Mouse (Mus musculus): ENCODE measurements around the gene Mgat4b. TPM values are rescaled to one million over a fixed set of nuclear protein-coding genes. Genes with fewer than 3 reads are reported as not detected.
"Not testable (repeated sequence)": the region's sequence is repeated elsewhere in the genome, so short reads cannot be mapped to it uniquely, and the experiment has no call there.

The Mgat4b gene
- total RNA-seq (2021): 10 to 100 TPM; 31.2 to 35.0 TPM
- long read RNA-seq, experiment 1, transcript Mgat4b-201 (15 exons, 2,429 nt): major isoform, 42 of 65 reads
- long read RNA-seq, experiment 1, partial matches to known transcripts: 3 of 65 reads
- long read RNA-seq, experiment 1, other reads (novel, unspliced or antisense): 20 of 65 reads
- long read RNA-seq, experiment 2, transcript Mgat4b-201 (15 exons, 2,429 nt): major isoform, 58 of 66 reads
- long read RNA-seq, experiment 2, partial matches to known transcripts: 2 of 66 reads
- long read RNA-seq, experiment 2, other reads (novel, unspliced or antisense): 6 of 66 reads

DNA sequence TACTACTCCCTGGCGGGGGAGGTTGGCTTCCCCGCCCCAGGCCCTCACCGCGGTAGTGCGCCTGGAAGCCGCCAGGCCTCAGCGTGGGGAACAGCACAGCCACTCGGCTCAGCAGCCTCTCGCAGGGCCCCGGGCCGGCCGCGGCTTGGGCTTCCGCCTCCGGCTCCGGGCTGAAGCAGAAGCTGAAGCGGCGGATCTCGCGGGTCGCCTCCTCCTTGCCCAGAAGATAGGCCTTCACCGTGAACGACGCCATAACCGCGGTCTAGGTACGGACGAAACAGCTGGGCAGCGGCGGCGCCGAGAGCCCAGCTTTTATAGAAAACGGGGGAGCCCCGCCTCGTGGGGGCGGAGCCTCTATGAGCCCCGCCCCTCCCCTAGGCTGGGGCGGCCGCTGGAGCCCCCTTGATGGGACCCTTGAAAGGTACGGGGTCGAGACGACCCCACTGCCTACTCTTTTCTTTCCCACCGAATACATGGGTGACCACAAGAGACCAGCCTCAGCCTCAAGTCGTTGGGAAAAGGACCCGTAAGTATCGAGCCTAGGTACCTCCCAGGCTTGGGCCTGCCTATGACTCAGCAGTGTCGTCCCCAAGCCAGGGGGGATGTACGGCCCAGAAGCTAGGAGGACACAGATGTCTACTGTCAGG lies at the start of gene Mgat4b, which contains the start of gene Sqstm1:
Gene Mgat4b, plus strand, starts transcription at position 386 of the 647 bp plus-strand sequence.
Gene Sqstm1, minus strand, starts transcription at position 323 of the 647 bp plus-strand sequence.
- DNase-seq: peak; percentile 87

DNA sequence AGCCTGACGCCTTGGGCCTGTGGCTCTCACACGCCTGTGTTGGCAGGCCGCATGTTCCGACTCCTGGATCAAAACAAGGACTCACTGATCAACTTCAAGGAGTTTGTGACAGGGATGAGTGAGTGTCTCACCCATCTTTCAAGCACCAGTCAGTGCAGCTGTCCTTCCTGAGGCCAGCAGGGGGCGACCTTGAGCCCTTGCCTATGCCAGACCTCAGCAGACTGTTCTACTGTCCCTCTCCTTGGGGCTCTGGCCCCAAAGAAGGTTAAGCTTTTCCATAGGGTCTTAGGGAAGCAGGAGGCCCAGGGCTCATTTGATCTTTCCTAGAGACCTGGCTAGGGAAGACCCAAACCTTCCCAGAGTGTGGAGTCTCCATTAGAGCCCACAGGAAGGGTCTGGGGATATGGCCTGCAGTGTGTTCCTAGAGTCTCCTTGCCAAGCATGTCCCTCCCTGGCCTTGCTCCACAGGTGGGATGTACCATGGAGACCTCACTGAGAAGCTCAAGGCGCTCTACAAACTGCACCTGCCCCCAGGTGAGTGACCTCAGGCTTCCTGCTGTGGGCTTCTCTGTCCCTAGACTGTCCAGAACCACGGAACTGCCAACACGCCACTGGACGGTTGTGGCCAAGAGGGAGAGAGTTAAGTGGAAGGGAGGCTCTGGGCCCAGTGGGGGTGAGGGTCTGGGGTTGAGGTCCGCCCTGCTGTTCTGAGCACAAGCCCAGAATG lies 48.9 kb upstream of the Mgat4b start:
- peak; percentile 68 for DNase-seq

- no peak for DNase-seq
Observed at GRCm38 (mm10) chr11:50162338-50163050, 48.2 kb upstream of the Mgat4b start.

GRCm38 (mm10) chr11:50168352-50168751 lies 42.3 kb upstream of the Mgat4b start:
- DNase-seq: no peak

DNA sequence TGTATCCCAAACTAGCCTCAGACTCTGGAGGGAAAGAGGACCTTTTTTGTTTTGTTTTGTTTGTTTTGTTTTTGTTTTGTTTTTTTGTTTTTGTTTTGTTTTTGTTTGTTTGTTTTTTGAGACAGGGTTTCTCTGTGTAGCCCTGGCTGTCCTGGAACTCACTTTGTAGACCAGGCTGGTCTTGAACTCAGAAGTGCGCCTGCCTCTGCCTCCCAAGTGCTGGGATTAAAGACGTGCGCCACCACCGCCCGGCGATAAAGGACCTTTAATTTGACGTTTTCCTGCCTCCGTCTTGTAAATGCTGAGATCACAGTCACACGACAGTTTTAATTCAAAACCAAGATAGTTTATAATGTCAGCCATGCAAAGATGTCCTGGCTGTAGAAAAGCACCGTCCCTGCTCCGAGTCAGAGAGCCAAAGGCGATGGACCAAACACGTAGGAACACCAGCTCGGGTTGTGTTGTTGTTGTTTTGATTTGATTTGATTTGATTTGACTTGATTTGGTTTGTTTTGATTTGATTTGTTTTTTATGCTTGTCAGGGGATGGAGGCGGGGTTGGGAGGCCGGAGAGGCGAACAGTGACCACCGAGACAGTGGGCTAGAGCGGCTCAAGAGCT lies 36.5 kb upstream of the Mgat4b start, which contains the start of gene Mrnip:
Gene Mrnip, plus strand, starts transcription at position 334 of the 619 bp plus-strand sequence.
- DNase-seq: not testable (repeated sequence)

- DNase-seq: peak; percentile 95
Observed at GRCm38 (mm10) chr11:50174730-50175187, 35.9 kb upstream of the Mgat4b start.

GRCm38 (mm10) chr11:50176351-50176750 lies 34.3 kb upstream of the Mgat4b start:
- no peak for DNase-seq

- no peak for DNase-seq
Observed at GRCm38 (mm10) chr11:50177111-50177510, 33.6 kb upstream of the Mgat4b start.

GRCm38 (mm10) chr11:50178532-50179488 lies 31.9 kb upstream of the Mgat4b start:
- no peak for DNase-seq

DNA sequence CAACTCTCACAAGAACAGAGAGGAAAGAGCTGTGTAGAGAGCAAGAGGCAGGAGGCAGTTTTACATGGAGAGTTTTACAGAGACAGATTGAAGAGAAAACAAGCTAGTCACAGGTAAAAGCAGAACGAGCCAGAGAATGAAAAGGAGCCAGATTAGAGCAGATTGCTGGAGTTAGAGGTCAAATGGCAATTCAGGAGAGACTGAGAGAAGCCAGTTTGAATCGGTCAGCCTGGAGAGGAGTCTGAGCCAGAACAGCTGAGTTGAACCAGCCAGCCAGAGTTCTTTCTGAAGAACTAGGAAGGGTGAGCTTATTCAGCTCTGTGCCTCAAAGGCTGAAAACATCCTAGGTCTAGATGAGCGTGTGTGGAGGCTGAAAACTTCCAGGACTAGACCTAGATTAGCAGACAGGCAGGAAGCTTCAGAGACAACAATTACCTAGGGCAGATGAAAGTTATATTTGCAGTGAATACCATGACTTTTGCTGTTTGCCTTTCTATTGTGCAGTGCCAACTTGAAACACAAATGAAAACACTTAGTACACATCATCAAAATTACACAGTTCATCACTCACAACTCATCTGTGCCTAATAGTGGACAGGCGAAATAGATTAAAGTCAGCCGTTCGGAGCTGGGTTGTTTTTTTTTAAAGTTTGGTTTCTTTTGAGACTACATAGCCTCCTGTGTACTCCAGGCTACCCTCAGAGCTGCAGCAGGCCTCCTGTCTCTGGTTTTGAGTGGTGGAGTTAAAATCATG lies 30.0 kb upstream of the Mgat4b start:
- DNase-seq: no peak

- no peak for DNase-seq
Observed at GRCm38 (mm10) chr11:50182702-50183101, 28.0 kb upstream of the Mgat4b start.

DNA sequence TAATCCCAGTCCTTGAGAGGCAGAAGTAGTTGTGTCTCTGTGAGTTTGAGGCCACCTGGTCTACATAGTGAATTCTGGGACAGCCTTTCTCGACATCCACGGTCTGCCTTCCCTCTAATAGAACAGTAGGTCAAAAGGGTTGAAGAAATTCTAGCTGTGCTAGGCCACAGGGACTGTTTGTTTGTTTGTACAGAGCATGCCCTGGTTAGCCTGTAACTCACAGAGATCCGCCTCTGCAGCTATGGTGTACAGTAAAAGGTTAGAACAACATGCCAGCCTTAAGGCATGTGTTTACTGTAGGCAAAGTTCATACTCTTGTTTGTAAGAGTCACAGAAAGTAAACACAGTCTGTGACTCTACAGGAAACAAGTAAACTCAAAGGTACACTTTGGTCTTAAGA lies 25.9 kb upstream of the Mgat4b start:
- no peak for DNase-seq

GRCm38 (mm10) chr11:50188682-50189081 lies 22.0 kb upstream of the Mgat4b start:
- DNase-seq: no peak

DNA sequence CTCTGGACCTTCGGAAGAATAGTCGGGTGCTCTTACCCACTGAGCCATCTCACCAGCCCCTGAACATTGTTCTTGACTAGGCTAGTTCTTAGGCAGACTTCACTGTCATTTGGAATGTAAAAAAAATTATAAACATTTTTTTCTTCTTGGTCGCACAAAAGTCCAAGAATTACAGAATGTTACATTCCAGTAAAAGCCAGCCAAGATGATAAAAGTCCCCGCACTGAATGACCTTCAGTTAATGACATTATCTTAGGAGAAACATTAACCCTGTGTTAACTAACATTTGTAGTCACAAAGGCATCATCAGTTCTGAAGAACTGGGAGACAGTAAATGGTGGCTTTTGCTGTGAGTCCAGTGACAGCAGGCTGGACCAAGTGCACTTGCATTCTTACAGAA lies 20.3 kb upstream of the Mgat4b start:
- no peak for DNase-seq

DNA sequence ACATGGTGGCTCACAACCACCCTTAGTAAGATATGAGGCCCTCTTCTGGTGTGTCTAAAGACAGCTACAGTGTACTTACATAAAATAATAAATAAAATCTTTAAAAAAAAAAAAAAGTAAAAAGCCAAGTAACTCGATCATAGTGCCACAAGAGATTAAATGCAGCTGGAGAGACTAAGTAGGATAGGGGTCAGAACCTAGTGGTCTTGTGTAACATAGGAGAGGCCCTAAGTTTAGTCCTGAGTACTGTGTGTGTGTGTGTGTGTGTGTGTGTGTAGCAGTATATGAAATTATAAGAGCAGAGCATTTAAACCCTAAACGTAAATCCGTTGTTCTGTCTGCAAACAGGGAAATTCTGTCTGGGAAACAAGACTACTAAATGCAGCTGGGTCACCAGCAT lies 18.4 kb upstream of the Mgat4b start:
- DNase-seq: no peak

DNA sequence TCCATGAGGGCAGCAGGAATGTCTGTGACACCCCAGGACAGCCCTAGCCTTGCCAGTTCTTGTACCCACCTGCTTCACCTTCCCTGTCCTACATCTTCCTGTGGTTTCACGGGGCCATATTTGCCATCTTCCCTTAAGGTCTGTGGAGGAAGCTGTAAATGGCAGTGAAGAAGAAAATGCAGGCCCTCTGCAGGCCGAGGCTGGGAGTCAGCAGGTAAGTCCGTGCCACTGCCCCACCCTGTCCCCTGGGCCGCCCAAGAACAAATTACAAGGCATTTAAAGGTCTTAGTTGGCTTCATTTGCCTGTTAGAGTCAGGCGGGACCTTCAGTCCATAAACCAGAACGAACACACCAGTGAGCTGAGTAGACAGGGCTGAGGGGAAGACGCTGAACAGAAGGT lies 16.6 kb upstream of the Mgat4b start:
- no peak for DNase-seq

DNA sequence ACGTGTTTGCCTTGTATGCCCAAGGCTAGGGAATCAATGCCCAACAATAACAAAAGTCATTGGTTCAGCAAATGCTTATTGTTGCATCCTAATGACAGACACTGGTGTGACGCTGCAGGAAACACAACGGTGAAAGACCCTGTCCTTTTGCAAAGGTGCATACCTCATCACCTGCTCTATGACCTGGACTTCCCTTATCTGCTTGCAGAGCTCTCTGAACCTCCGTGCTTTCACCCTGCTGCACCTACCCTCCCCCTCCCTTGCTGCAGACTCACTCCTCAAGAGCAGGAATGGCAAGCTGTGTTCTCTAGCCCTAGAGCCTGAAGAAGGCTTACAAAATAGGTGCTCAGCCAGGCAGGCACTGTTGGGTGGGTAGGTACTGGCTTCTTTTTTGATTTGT lies 15.9 kb upstream of the Mgat4b start:
- no peak for DNase-seq

DNA sequence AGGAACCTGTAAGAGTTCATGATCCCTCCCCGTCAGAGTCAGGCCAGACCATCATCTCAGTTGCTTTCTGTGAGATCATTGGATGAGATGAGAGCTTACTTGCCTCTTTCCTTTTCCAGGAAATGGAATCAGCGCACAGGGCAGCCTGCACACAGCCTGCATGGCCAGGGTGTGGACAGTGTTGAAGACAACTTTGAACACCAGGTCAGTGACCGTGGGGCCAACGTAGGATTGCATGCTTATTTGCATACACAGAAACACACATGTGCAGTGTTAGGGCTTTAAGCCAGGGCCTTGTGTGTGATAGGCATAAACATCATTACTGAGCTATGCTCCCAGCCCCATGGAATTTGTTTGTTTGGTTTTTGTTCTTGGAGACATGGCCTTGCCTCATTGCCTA lies 13.2 kb upstream of the Mgat4b start:
- DNase-seq: no peak

DNA sequence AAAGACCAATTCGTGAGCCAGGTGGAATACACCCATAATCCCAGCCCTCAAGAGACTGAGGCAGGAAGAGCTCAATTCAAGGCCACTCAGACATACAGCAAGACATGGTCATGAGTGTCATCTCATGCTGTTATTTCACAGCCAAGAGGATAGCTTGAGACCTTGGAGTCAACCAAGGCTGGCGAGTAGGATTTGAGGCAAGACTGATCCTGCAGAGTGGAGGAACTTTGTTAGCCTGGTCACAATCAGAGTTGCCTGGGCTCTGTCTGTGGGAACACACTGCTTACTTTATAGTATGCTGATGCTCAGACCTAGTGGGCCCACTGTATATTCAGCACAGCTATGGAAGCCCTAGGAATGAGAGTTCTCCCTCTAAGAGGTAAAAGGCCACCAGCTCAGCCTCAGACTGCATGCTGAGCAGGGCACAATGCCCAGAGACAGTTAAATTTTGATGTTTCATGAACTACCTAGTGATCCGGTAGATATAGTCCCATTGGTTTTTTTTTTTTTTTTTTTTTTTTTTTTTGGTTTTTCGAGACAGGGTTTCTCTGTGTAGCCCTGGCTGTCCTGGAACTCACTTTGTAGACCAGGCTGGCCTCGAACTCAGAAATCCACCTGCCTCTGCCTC lies 12.4 kb upstream of the Mgat4b start:
- DNase-seq: no peak

Measured in gastrocnemius, postnatal 10 days (tissue).